ENCODE assay signal across 9 mouse cellular contexts in the genomic region with DNA sequence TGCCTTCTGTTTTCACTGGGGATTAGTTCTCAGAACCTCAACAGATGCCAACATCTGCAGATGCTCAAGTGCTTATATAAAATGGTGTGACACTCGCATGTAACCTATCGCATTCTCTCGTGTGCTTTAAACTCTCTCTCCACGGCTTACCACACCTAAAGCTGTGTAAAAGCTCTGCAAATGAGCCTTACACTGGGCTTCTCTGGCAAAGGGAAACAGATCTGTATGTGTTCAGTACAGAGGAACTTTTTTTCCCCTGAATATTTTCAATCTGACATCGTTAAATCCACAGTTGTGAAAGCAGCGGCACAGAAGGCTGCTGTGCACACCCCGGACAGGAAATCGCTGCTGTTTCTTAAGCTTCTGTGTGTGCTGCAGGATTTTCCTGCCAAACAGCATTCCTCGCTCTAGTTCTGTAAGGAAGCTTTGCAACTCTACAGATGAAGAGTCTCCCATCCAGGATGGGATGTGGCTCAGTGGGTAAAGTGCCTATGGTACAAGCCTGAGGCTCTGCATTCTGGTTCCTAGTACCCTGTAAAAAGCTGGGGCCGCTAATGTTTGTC.
DNase-seq lines count a peak whose midpoint lies in the region; ATAC-seq and TF ChIP-seq lines count a peak whose summit lies in the region.
"Had no signal": no experiment of that assay in that cellular context is flagged by ENCODE, and none has a peak within 500 bp of the region (broad histone marks: within the 10 kb centered on the region; RNA-seq: fewer than 3 reads in every experiment).

No protein-coding gene starts in this region.

- peak; percentile 56 for DNase-seq in kidney, postnatal 10 days
- no peak for DNase-seq in kidney, adult 2 months
- peak; percentile 47 for DNase-seq in midbrain, embryonic 14.5 days
- no peak for DNase-seq in layer of hippocampus, postnatal 25 days (ENCODE audit: extremely low spot score in 1 of 2, low spot score in 1 of 2)
- no peak for DNase-seq in right cerebral cortex, postnatal 25 days

- H3K27ac ChIP-seq in kidney, adult 2 months (ENCODE audit: insufficient read depth, low read depth, low read length) = no peak overlapping the region
- 0 out of 2 replicates have a peak overlapping the region, but pooled peaks have one; percentile 11 for H3K27ac ChIP-seq in forebrain, embryonic 13.5 days
- H3K27ac ChIP-seq in hindbrain, embryonic 16.5 days (ENCODE audit: low read depth, low read length) = no peak overlapping the region; the same call in 1 of the 2 replicates
- no peak overlapping the region for H3K27ac ChIP-seq in midbrain, embryonic 14.5 days (replicated peaks; ENCODE audit: low read depth, low read length)
- H3K27ac ChIP-seq: layer of hippocampus, adult 2 months had no signal

- no peaks in the 10 kb centered on the region for H3K36me3 ChIP-seq in kidney, adult 2 months (ENCODE audit: control insufficient read depth, insufficient read depth, low read length)
- H3K36me3 ChIP-seq in forebrain, embryonic 13.5 days (ENCODE audit: poor library complexity, severe bottlenecking) = no peaks in the 10 kb centered on the region
- no peaks in the 10 kb centered on the region for H3K36me3 ChIP-seq in hindbrain, embryonic 16.5 days (ENCODE audit: control insufficient read depth, insufficient read depth, low read length)
- no peaks in the 10 kb centered on the region for H3K36me3 ChIP-seq in midbrain, embryonic 14.5 days (ENCODE audit: control insufficient read depth, insufficient read depth, low read length)

- no peak for TF ChIP-seq POLR2A in kidney, adult 2 months (IDR thresholded peaks at IDR 0.05; ENCODE audit: low read depth, low read length)

- TF ChIP-seq CTCF in kidney, adult 2 months (conservative IDR thresholded peaks at IDR 0.05; ENCODE audit: insufficient read depth, insufficient read length, low read depth, low read length) = no peak

- no peak overlapping the region for H3K9ac ChIP-seq in forebrain, embryonic 13.5 days
- peak overlapping the region; percentile 22; the same call in 1 of the 2 replicates for H3K9ac ChIP-seq in hindbrain, embryonic 16.5 days (ENCODE audit: low read depth, low read length)
- no peak overlapping the region for H3K9ac ChIP-seq in midbrain, embryonic 14.5 days (replicated peaks; ENCODE audit: low read length)

- H3K4me2 ChIP-seq in forebrain, embryonic 13.5 days = no peak overlapping the region
- no peak overlapping the region for H3K4me2 ChIP-seq in hindbrain, embryonic 16.5 days (ENCODE audit: low read length)
- H3K4me2 ChIP-seq in midbrain, embryonic 14.5 days (ENCODE audit: low read length) = no peak overlapping the region

- no peaks in the 10 kb centered on the region for H3K9me3 ChIP-seq in forebrain, embryonic 13.5 days (replicated peaks)
- no peaks in the 10 kb centered on the region for H3K9me3 ChIP-seq in hindbrain, embryonic 16.5 days (ENCODE audit: control insufficient read depth, low read length)
- no peaks in the 10 kb centered on the region for H3K9me3 ChIP-seq in midbrain, embryonic 14.5 days (ENCODE audit: control insufficient read depth, low read length)

- H3K4me1 ChIP-seq in kidney, adult 2 months (ENCODE audit: control insufficient read depth, insufficient read depth, low read length) = no peaks in the 10 kb centered on the region
- peaks cover 61% of the 10 kb centered on the region for H3K4me1 ChIP-seq in forebrain, embryonic 13.5 days
- peaks cover 22% of the 10 kb centered on the region for H3K4me1 ChIP-seq in hindbrain, embryonic 16.5 days (ENCODE audit: control insufficient read depth, insufficient read depth, low read depth, low read length)
- peaks cover 30% of the 10 kb centered on the region for H3K4me1 ChIP-seq in midbrain, embryonic 14.5 days (ENCODE audit: control insufficient read depth, insufficient read depth, low read length)

- WGBS in kidney, adult 2 months = 48% methylated on average over 10 of the region's 10 CpGs
- WGBS in forebrain, embryonic 13.5 days = 52% methylated on average over 10 of the region's 10 CpGs
- 54% methylated on average over 10 of the region's 10 CpGs for WGBS in hindbrain, embryonic 16.5 days
- 58% methylated on average over 10 of the region's 10 CpGs for WGBS in midbrain, embryonic 14.5 days

- ATAC-seq in forebrain, embryonic 13.5 days = no peak
- no peak for ATAC-seq in hindbrain, embryonic 16.5 days
- no peak for ATAC-seq in midbrain, embryonic 14.5 days (ENCODE audit: low FRiP score, low TSS enrichment)
- no peak for ATAC-seq in megakaryocyte-erythroid progenitor cell, adult 5-6 weeks (replicated peaks; ENCODE audit: low FRiP score, low TSS enrichment, poor library complexity, severe bottlenecking)

- H3K27me3 ChIP-seq in kidney, adult 2 months (replicated peaks; ENCODE audit: control insufficient read depth, insufficient read depth, low read length) = no peaks in the 10 kb centered on the region
- H3K27me3 ChIP-seq in forebrain, embryonic 13.5 days = no peaks in the 10 kb centered on the region
- no peaks in the 10 kb centered on the region for H3K27me3 ChIP-seq in hindbrain, embryonic 16.5 days (replicated peaks; ENCODE audit: control insufficient read depth, insufficient read depth, low read length)
- H3K27me3 ChIP-seq in midbrain, embryonic 14.5 days (ENCODE audit: control insufficient read depth, insufficient read depth, low read length) = no peaks in the 10 kb centered on the region

- no peak overlapping the region for H3K4me3 ChIP-seq in kidney, adult 2 months (ENCODE audit: insufficient read depth, low read depth, low read length)
- no peak overlapping the region for H3K4me3 ChIP-seq in forebrain, embryonic 13.5 days
- no peak overlapping the region for H3K4me3 ChIP-seq in hindbrain, embryonic 16.5 days (ENCODE audit: low read length)
- H3K4me3 ChIP-seq in midbrain, embryonic 14.5 days (replicated peaks; ENCODE audit: low read depth, low read length) = no peak overlapping the region
- H3K4me3 ChIP-seq: layer of hippocampus, adult 2 months had no signal

Comparison
In these comparisons a context has a peak if more than half of its experiments do, and no peak if none do; other contexts are left out.
1. DNase-seq: peak in kidney, postnatal 10 days (single experiment) and midbrain, embryonic 14.5 days (single experiment); none in kidney, adult 2 months (single experiment), layer of hippocampus, postnatal 25 days (0 of 2) and right cerebral cortex, postnatal 25 days (single experiment).